Mouse (Mus musculus) intestine, embryonic 16.5 days (tissue): ENCODE results near the gene Wfdc1. TPM values are rescaled to one million over a fixed set of nuclear protein-coding genes. Genes with fewer than 3 reads are reported as not detected.

Experiments used
- ATAC-seq: fragments of 200-750 bp; cut with Nextera tagmentation; 2 replicates; pipeline ENCODE4 v1.8.0; 2017; ENCODE audit warnings: moderate TSS enrichment, moderate library complexity
- H3K27ac ChIP-seq: fragments of 300-500 bp; sonication (generic); 2 replicates; pipeline ENCODE4 v1.5.1; 2014; ENCODE audit warnings: mild to moderate bottlenecking, low read length
- H3K27me3 ChIP-seq: fragments of 300-500 bp; sonication (generic); replicated peaks from 2 replicates; pipeline ENCODE4 v1.6.1; 2014; ENCODE audit warnings: low read length, control low read depth, mixed read lengths; ENCODE audit not compliant: control insufficient read depth, insufficient read depth
- H3K36me3 ChIP-seq: fragments of 300-500 bp; sonication (generic); 2 replicates; pipeline ENCODE4 v1.6.1; 2014; ENCODE audit warnings: low read length, control low read depth; ENCODE audit not compliant: control insufficient read depth, insufficient read depth
- H3K4me1 ChIP-seq: fragments of 300-500 bp; sonication (generic); 2 replicates; pipeline ENCODE4 v1.6.1; 2014; ENCODE audit warnings: low read length, control low read depth, mixed read lengths; ENCODE audit not compliant: control insufficient read depth, insufficient read depth
- H3K4me2 ChIP-seq: fragments of 300-500 bp; sonication (generic); 2 replicates; pipeline ENCODE4 v1.6.1; 2014; ENCODE audit warnings: low read depth, low read length, control low read depth
- H3K4me3 ChIP-seq: fragments of 300-500 bp; sonication (generic); 2 replicates; pipeline ENCODE4 v1.5.1; 2014; ENCODE audit warnings: mild to moderate bottlenecking, low read length
- H3K9ac ChIP-seq: fragments of 300-500 bp; sonication (generic); 2 replicates; pipeline ENCODE4 v1.6.1; 2014; ENCODE audit warnings: low read depth, low read length
- H3K9me3 ChIP-seq: fragments of 300-500 bp; sonication (generic); 2 replicates; pipeline ENCODE4 v1.6.1; 2016; ENCODE audit warnings: low read length, control low read depth; ENCODE audit not compliant: control insufficient read depth
- WGBS: fragments of 180-500 bp; shearing (Covaris S2); extraction: QIAGEN DNeasy Blood & Tissue Kit; methylation state at CpG from one replicate; pipeline ENCODE4 v1.1.7; 2014; 5-methylcytosine and 5-hydroxymethylcytosine counted together
- polyA plus RNA-seq: library from polyadenylated mRNA; unstranded; fragments of >200 nt; fragmentation: Nextera tagmentation; extraction: Ambion mirVana; gene quantifications from 2 replicates; pipeline ENCODE4 v1.2.1, GENCODE M21; 2015

Wfdc1 gene
- polyA plus RNA-seq, 1 experiment from 2014 or later, result 4.6 TPM

GRCm38 (mm10) chr8:119646197-119646596 lies 20.0 kb upstream of the Wfdc1 start:
- 80% methylated on average over 3 of the region's 3 CpGs for WGBS
- H3K4me2 ChIP-seq, result no peak overlapping the region
- H3K27ac ChIP-seq, result no peak overlapping the region
- H3K36me3 ChIP-seq, result no peaks in the 10 kb centered on the region
- ATAC-seq, result no peak
- peaks cover 6% of the 10 kb centered on the region; the same call in 1 of the 2 replicates for H3K9me3 ChIP-seq
- H3K27me3 ChIP-seq, result no peaks in the 10 kb centered on the region
- H3K9ac ChIP-seq, result no peak overlapping the region
- no peak overlapping the region for H3K4me3 ChIP-seq
- no peaks in the 10 kb centered on the region for H3K4me1 ChIP-seq

- 80% methylated on average over 7 of the region's 7 CpGs for WGBS
Measured at GRCm38 (mm10) chr8:119646846-119647245, 19.3 kb upstream of the Wfdc1 start.

GRCm38 (mm10) chr8:119651324-119651723 lies 14.8 kb upstream of the Wfdc1 start:
- peak; percentile 66 for ATAC-seq
- Histone ChIP-seq H3K27me3 (no peaks in the 10 kb centered on the region), H3K36me3 (no peaks in the 10 kb centered on the region), H3K9ac (no peak overlapping the region), H3K4me1 (no peaks in the 10 kb centered on the region; the same call in 1 of the 2 replicates), H3K9me3 (peaks cover 4% of the 10 kb centered on the region; the same call in 1 of the 2 replicates), H3K27ac (no peak overlapping the region), H3K4me3 (no peak overlapping the region), H3K4me2 (no peak overlapping the region)
- 44% methylated on average over 2 of the region's 2 CpGs for WGBS

More at GRCm38 (mm10) chr8:119646846-119647245, 19.3 kb upstream of the Wfdc1 start:
- Histone ChIP-seq H3K9me3 (peaks cover 6% of the 10 kb centered on the region; the same call in 1 of the 2 replicates), H3K36me3 (no peaks in the 10 kb centered on the region), H3K4me2 (no peak overlapping the region), H3K27me3 (no peaks in the 10 kb centered on the region), H3K9ac (no peak overlapping the region), H3K27ac (no peak overlapping the region), H3K4me3 (no peak overlapping the region), H3K4me1 (no peaks in the 10 kb centered on the region)
- ATAC-seq, result no peak

- no peak overlapping the region for H3K4me2 ChIP-seq
- H3K36me3 ChIP-seq, result no peaks in the 10 kb centered on the region
- H3K4me3 ChIP-seq, result no peak overlapping the region
- no peaks in the 10 kb centered on the region for H3K27me3 ChIP-seq
- peaks cover 13% of the 10 kb centered on the region for H3K4me1 ChIP-seq
- H3K9me3 ChIP-seq, result no peaks in the 10 kb centered on the region
- no peak overlapping the region for H3K27ac ChIP-seq
- WGBS, result 37% methylated on average over 5 of the region's 5 CpGs
- ATAC-seq, result no peak
- H3K9ac ChIP-seq, result no peak overlapping the region
Measured at GRCm38 (mm10) chr8:119656709-119657464, 9.3 kb upstream of the Wfdc1 start.

GRCm38 (mm10) chr8:119661081-119661480 lies 5.1 kb upstream of the Wfdc1 start:
- peak; percentile 22; the same call in 1 of the 2 replicates for ATAC-seq
- Histone ChIP-seq H3K9me3 (no peaks in the 10 kb centered on the region), H3K27ac (no peak overlapping the region), H3K27me3 (no peaks in the 10 kb centered on the region), H3K9ac (peak overlapping the region; percentile 33), H3K36me3 (no peaks in the 10 kb centered on the region), H3K4me2 (no peak overlapping the region), H3K4me3 (no peak overlapping the region), H3K4me1 (peaks cover 23% of the 10 kb centered on the region)
- WGBS, result 11% methylated on average over 9 of the region's 9 CpGs

GRCm38 (mm10) chr8:119661892-119662291 lies 4.3 kb upstream of the Wfdc1 start:
- Histone ChIP-seq H3K4me2 (no peak overlapping the region), H3K27me3 (no peaks in the 10 kb centered on the region), H3K27ac (no peak overlapping the region), H3K36me3 (no peaks in the 10 kb centered on the region), H3K4me3 (no peak overlapping the region), H3K9ac (no peak overlapping the region), H3K4me1 (peaks cover 26% of the 10 kb centered on the region), H3K9me3 (no peaks in the 10 kb centered on the region)
- WGBS, result 83% methylated on average over 6 of the region's 6 CpGs
- ATAC-seq, result no peak

- Histone ChIP-seq H3K4me2 (no peak overlapping the region), H3K4me3 (no peak overlapping the region), H3K27me3 (no peaks in the 10 kb centered on the region), H3K4me1 (peaks cover 30% of the 10 kb centered on the region), H3K9me3 (no peaks in the 10 kb centered on the region), H3K36me3 (no peaks in the 10 kb centered on the region), H3K27ac (no peak overlapping the region), H3K9ac (no peak overlapping the region)
- WGBS, result 68% methylated on average over 11 of the region's 11 CpGs
- no peak for ATAC-seq
Measured at GRCm38 (mm10) chr8:119663440-119663839, 2.7 kb upstream of the Wfdc1 start.

GRCm38 (mm10) chr8:119665270-119665669 lies 895 bp upstream of the Wfdc1 start:
- no peaks in the 10 kb centered on the region for H3K27me3 ChIP-seq
- H3K4me2 ChIP-seq, result no peak overlapping the region
- H3K36me3 ChIP-seq, result no peaks in the 10 kb centered on the region
- no peak for ATAC-seq
- H3K4me1 ChIP-seq, result peaks cover 40% of the 10 kb centered on the region
- H3K4me3 ChIP-seq, result no peak overlapping the region
- no peaks in the 10 kb centered on the region for H3K9me3 ChIP-seq
- no peak overlapping the region for H3K27ac ChIP-seq
- H3K9ac ChIP-seq, result peak overlapping the region; percentile 53; the same call in 1 of the 2 replicates
- WGBS, result 53% methylated on average over 6 of the region's 6 CpGs

- H3K4me2 ChIP-seq, result no peak overlapping the region
- peaks cover 41% of the 10 kb centered on the region for H3K4me1 ChIP-seq
- H3K9ac ChIP-seq, result 0 out of 2 replicates have a peak overlapping the region, but pooled peaks have one; percentile 29
- no peaks in the 10 kb centered on the region for H3K9me3 ChIP-seq
- WGBS, result 56% methylated on average over 9 of the region's 9 CpGs
- ATAC-seq, result peak; percentile 78
- H3K27me3 ChIP-seq, result no peaks in the 10 kb centered on the region
- no peak overlapping the region for H3K4me3 ChIP-seq
- H3K27ac ChIP-seq, result peak overlapping the region; percentile 34
- no peaks in the 10 kb centered on the region for H3K36me3 ChIP-seq
Measured at GRCm38 (mm10) chr8:119668447-119668846, 2.3 kb downstream of the Wfdc1 start.
